Mouse (Mus musculus): ENCODE data around the gene Eed. TPM values are rescaled to one million over a fixed set of nuclear protein-coding genes. Genes with fewer than 3 reads are reported as not detected.

Gene Eed
- polyA plus RNA-seq, 1 experiment from 2014 or later: 47.9 TPM

- no peaks in the 10 kb centered on the region for H3K27me3 ChIP-seq (ENCODE audit: control insufficient read depth, insufficient read depth, low read length)
- no peaks in the 10 kb centered on the region for H3K4me1 ChIP-seq (ENCODE audit: control insufficient read depth, insufficient read depth, low read length)
- no peak overlapping the region for H3K27ac ChIP-seq (ENCODE audit: low read length)
- no peaks in the 10 kb centered on the region for H3K9me3 ChIP-seq (replicated peaks; ENCODE audit: control insufficient read depth, low read length)
- no peak overlapping the region for H3K4me2 ChIP-seq (ENCODE audit: low read depth, low read length)
- no peak overlapping the region for H3K4me3 ChIP-seq (ENCODE audit: low read length)
- no peak for ATAC-seq (replicated peaks; ENCODE audit: extremely low read depth, insufficient read depth, low FRiP score)
- 96% methylated on average over 15 of the region's 15 CpGs for WGBS
- peaks cover 14% of the 10 kb centered on the region for H3K36me3 ChIP-seq (ENCODE audit: control insufficient read depth, insufficient read depth)
- H3K9ac ChIP-seq (ENCODE audit: low read length): no peak overlapping the region
These were observed 57.2 kb downstream of the Eed start for GRCm38 (mm10) chr7:89923441-89924180.

DNA sequence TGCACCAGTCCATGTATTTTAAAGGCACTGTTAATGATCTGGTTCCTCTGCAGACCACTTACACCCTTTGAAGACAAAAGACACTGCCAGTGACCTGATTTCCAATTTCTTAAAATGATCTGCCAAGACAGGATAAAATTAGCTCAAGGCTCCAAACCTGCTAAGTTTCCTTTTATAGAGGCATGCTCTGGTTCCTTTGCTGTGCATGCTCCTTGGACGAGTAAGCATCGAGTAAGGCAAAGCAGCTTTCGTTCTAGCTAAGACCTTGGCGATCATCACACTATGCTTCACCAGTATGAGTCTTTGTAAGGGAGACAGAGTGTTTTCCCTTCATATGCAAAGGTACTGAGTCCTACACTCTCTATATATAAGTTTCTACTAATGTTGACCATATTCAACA is 63.0 kb downstream of the Eed start:
- Histone ChIP-seq H3K36me3 (ENCODE audit: control insufficient read depth, insufficient read depth) (peaks cover 19% of the 10 kb centered on the region; the same call in 1 of the 2 replicates), H3K4me2 (ENCODE audit: low read depth, low read length) (no peak overlapping the region), H3K4me1 (ENCODE audit: control insufficient read depth, insufficient read depth, low read length) (no peaks in the 10 kb centered on the region), H3K9me3 (replicated peaks; ENCODE audit: control insufficient read depth, low read length) (no peaks in the 10 kb centered on the region), H3K27ac (ENCODE audit: low read length) (no peak overlapping the region), H3K4me3 (ENCODE audit: low read length) (no peak overlapping the region), H3K9ac (ENCODE audit: low read length) (no peak overlapping the region), H3K27me3 (ENCODE audit: control insufficient read depth, insufficient read depth, low read length) (no peaks in the 10 kb centered on the region)
- no peak for ATAC-seq (replicated peaks; ENCODE audit: extremely low read depth, insufficient read depth, low FRiP score)
- 88% methylated on average over 4 of the region's 4 CpGs for WGBS

- ATAC-seq (replicated peaks; ENCODE audit: extremely low read depth, insufficient read depth, low FRiP score): 0 out of 2 replicates have a peak, but pooled peaks have one; percentile 6
- 92% methylated on average over 5 of the region's 5 CpGs for WGBS
- H3K9me3 ChIP-seq (replicated peaks; ENCODE audit: control insufficient read depth, low read length): no peaks in the 10 kb centered on the region
These were observed 64.1 kb downstream of the Eed start for GRCm38 (mm10) chr7:89916711-89917110.

DNA sequence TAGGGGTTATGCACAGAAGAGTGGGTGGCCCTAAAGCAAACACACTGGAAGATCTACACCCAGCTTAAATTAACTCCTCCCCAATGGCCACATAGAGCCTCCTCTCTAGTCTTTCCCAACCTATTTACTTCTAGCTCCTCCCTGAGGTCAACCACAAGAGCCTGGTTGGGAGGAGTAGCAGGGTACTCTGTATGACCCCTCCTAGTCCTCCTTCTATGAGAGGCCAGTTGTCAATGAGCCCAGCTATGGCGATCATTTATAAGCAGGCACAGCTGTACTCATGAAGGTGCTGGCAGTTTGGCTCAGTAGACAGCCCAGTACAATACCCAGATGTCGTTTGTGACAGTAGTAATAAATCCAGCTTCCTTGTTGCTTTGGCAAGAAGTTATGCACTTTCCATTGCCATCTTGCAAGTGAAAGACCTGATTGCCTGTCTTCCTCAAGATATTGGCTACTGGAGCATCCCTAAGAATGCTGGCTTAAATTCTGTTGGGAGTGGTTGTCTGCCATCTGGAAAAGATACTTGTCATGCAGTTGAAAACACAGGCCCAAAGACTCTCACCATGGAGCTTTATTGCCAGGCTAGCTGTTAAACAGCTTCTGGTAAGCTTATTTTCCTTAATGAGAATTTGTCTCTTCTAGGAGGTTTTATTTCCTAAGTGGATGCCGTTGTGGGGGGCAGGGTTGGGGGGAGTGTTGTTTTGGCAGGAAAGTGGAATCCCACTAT is 67.2 kb downstream of the Eed start:
- Histone ChIP-seq H3K27me3 (ENCODE audit: control insufficient read depth, insufficient read depth, low read length) (no peaks in the 10 kb centered on the region), H3K36me3 (ENCODE audit: control insufficient read depth, insufficient read depth) (peaks cover 10% of the 10 kb centered on the region; the same call in 1 of the 2 replicates), H3K4me1 (ENCODE audit: control insufficient read depth, insufficient read depth, low read length) (no peaks in the 10 kb centered on the region), H3K27ac (ENCODE audit: low read length) (no peak overlapping the region), H3K9me3 (replicated peaks; ENCODE audit: control insufficient read depth, low read length) (no peaks in the 10 kb centered on the region), H3K4me3 (ENCODE audit: low read length) (no peak overlapping the region), H3K9ac (ENCODE audit: low read length) (no peak overlapping the region), H3K4me2 (ENCODE audit: low read depth, low read length) (no peak overlapping the region)
- WGBS: 91% methylated on average over 3 of the region's 3 CpGs
- no peak for ATAC-seq (replicated peaks; ENCODE audit: extremely low read depth, insufficient read depth, low FRiP score)

More at GRCm38 (mm10) chr7:89916711-89917110, 64.1 kb downstream of the Eed start:
- Histone ChIP-seq H3K27ac (ENCODE audit: low read length) (no peak overlapping the region), H3K36me3 (ENCODE audit: control insufficient read depth, insufficient read depth) (peaks cover 19% of the 10 kb centered on the region; the same call in 1 of the 2 replicates), H3K4me1 (ENCODE audit: control insufficient read depth, insufficient read depth, low read length) (no peaks in the 10 kb centered on the region), H3K4me2 (ENCODE audit: low read depth, low read length) (no peak overlapping the region), H3K27me3 (ENCODE audit: control insufficient read depth, insufficient read depth, low read length) (no peaks in the 10 kb centered on the region), H3K9ac (ENCODE audit: low read length) (no peak overlapping the region), H3K4me3 (ENCODE audit: low read length) (no peak overlapping the region)

GRCm38 (mm10) chr7:89912356-89912755 is 68.4 kb downstream of the Eed start:
- whole genome bisulfite sequencing: 81% methylated on average over 3 of the region's 3 CpGs

GRCm38 (mm10) chr7:89909711-89910110 is 71.1 kb downstream of the Eed start:
- ATAC-seq (replicated peaks; ENCODE audit: extremely low read depth, insufficient read depth, low FRiP score): no peak

More at GRCm38 (mm10) chr7:89912356-89912755, 68.4 kb downstream of the Eed start:
- Histone ChIP-seq H3K27ac (ENCODE audit: low read length) (no peak overlapping the region), H3K4me2 (ENCODE audit: low read depth, low read length) (no peak overlapping the region), H3K36me3 (ENCODE audit: control insufficient read depth, insufficient read depth) (peaks cover 8% of the 10 kb centered on the region; the same call in 1 of the 2 replicates), H3K9me3 (replicated peaks; ENCODE audit: control insufficient read depth, low read length) (no peaks in the 10 kb centered on the region), H3K9ac (ENCODE audit: low read length) (no peak overlapping the region), H3K4me3 (ENCODE audit: low read length) (no peak overlapping the region), H3K27me3 (ENCODE audit: control insufficient read depth, insufficient read depth, low read length) (no peaks in the 10 kb centered on the region), H3K4me1 (ENCODE audit: control insufficient read depth, insufficient read depth, low read length) (no peaks in the 10 kb centered on the region)
- ATAC-seq (replicated peaks; ENCODE audit: extremely low read depth, insufficient read depth, low FRiP score): no peak

GRCm38 (mm10) chr7:89908899-89909621 is 71.7 kb downstream of the Eed start:
- H3K4me2 ChIP-seq (ENCODE audit: low read depth, low read length): no peak overlapping the region
- no peaks in the 10 kb centered on the region for H3K9me3 ChIP-seq (replicated peaks; ENCODE audit: control insufficient read depth, low read length)
- H3K4me1 ChIP-seq (ENCODE audit: control insufficient read depth, insufficient read depth, low read length): no peaks in the 10 kb centered on the region
- ATAC-seq (replicated peaks; ENCODE audit: extremely low read depth, insufficient read depth, low FRiP score): no peak
- WGBS: 70% methylated on average over 20 of the region's 20 CpGs
- no peak overlapping the region for H3K9ac ChIP-seq (ENCODE audit: low read length)
- H3K27ac ChIP-seq (ENCODE audit: low read length): no peak overlapping the region
- no peaks in the 10 kb centered on the region for H3K36me3 ChIP-seq (ENCODE audit: control insufficient read depth, insufficient read depth)
- H3K4me3 ChIP-seq (ENCODE audit: low read length): no peak overlapping the region
- H3K27me3 ChIP-seq (ENCODE audit: control insufficient read depth, insufficient read depth, low read length): no peaks in the 10 kb centered on the region

More at GRCm38 (mm10) chr7:89909711-89910110, 71.1 kb downstream of the Eed start:
- Histone ChIP-seq H3K4me1 (ENCODE audit: control insufficient read depth, insufficient read depth, low read length) (no peaks in the 10 kb centered on the region), H3K9ac (ENCODE audit: low read length) (no peak overlapping the region), H3K36me3 (ENCODE audit: control insufficient read depth, insufficient read depth) (no peaks in the 10 kb centered on the region), H3K27ac (ENCODE audit: low read length) (no peak overlapping the region), H3K4me3 (ENCODE audit: low read length) (no peak overlapping the region), H3K27me3 (ENCODE audit: control insufficient read depth, insufficient read depth, low read length) (no peaks in the 10 kb centered on the region), H3K9me3 (replicated peaks; ENCODE audit: control insufficient read depth, low read length) (no peaks in the 10 kb centered on the region), H3K4me2 (ENCODE audit: low read depth, low read length) (no peak overlapping the region)
- 68% methylated on average over 4 of the region's 4 CpGs for WGBS

- no peak for ATAC-seq (replicated peaks; ENCODE audit: extremely low read depth, insufficient read depth, low FRiP score)
- 55% methylated on average over 7 of the region's 7 CpGs for WGBS
- H3K9ac ChIP-seq (ENCODE audit: low read length): no peak overlapping the region
- peaks cover 3% of the 10 kb centered on the region; the same call in 1 of the 2 replicates for H3K4me1 ChIP-seq (ENCODE audit: control insufficient read depth, insufficient read depth, low read length)
- no peak overlapping the region for H3K4me2 ChIP-seq (ENCODE audit: low read depth, low read length)
- H3K9me3 ChIP-seq (replicated peaks; ENCODE audit: control insufficient read depth, low read length): no peaks in the 10 kb centered on the region
- H3K4me3 ChIP-seq (ENCODE audit: low read length): no peak overlapping the region
- H3K36me3 ChIP-seq (ENCODE audit: control insufficient read depth, insufficient read depth): no peaks in the 10 kb centered on the region
- H3K27me3 ChIP-seq (ENCODE audit: control insufficient read depth, insufficient read depth, low read length): no peaks in the 10 kb centered on the region
- H3K27ac ChIP-seq (ENCODE audit: low read length): no peak overlapping the region
These were observed 72.4 kb downstream of the Eed start for GRCm38 (mm10) chr7:89908421-89908820.

All from heart, embryonic 16.5 days (tissue).